Mouse (Mus musculus) adrenal gland, postnatal 36 days (tissue): ENCODE results near the gene Dnaic2. TPM values are rescaled to one million over a fixed set of nuclear protein-coding genes. Genes with fewer than 3 reads are reported as not detected.
A peak's percentile ranks its signal among the peaks of the same experiment; 100 is the strongest.

Experiments
- DNase-seq, 2 experiments: peaks; one replicate each; pipeline ENCODE4 v3.0.0; 2021; ENCODE audit warnings: mixed read lengths in 1 of 2
- total RNA-seq, 2 experiments: library from RNA; stranded (reverse); gene quantifications; 2 replicates each; pipeline ENCODE4 v1.2.3; 2021

The Dnaic2 gene
- total RNA-seq, 2 experiments from 2014 or later, result 0.23 to 0.36 TPM

GRCm38 (mm10) chr11:114747564-114748138 lies 20.4 kb downstream of the Dnaic2 start:
- no peak for DNase-seq

- peak; percentile 82 to 87 for DNase-seq
Observed at GRCm38 (mm10) chr11:114764820-114765818, 37.9 kb downstream of the Dnaic2 start, which contains the start of gene Kif19a. TSS of gene Kif19a (plus strand) at chr11:114765388.

- DNase-seq, result no peak
Observed at GRCm38 (mm10) chr11:114769911-114770310, 42.7 kb downstream of the Dnaic2 start.

- no peak for DNase-seq
Observed at GRCm38 (mm10) chr11:114771896-114772295, 44.7 kb downstream of the Dnaic2 start.

- DNase-seq, result peak; percentile 5 to 18
Observed at GRCm38 (mm10) chr11:114780076-114780475, 52.9 kb downstream of the Dnaic2 start.

- DNase-seq, result no peak
Observed at GRCm38 (mm10) chr11:114785892-114786291, 58.7 kb downstream of the Dnaic2 start.

- DNase-seq, result peak; percentile 32 to 43
Observed at GRCm38 (mm10) chr11:114786326-114786725, 59.1 kb downstream of the Dnaic2 start.

- no peak for DNase-seq
Observed at GRCm38 (mm10) chr11:114787611-114788010, 60.4 kb downstream of the Dnaic2 start.

GRCm38 (mm10) chr11:114789061-114789714 lies 62.0 kb downstream of the Dnaic2 start:
- DNase-seq, result peak; percentile 85 to 92

- DNase-seq, result peak in 1 of 2 experiments; percentile 12
Observed at GRCm38 (mm10) chr11:114789716-114790115, 62.5 kb downstream of the Dnaic2 start.

- DNase-seq, result no peak
Observed at GRCm38 (mm10) chr11:114790171-114790570, 63.0 kb downstream of the Dnaic2 start.

- no peak for DNase-seq
Observed at GRCm38 (mm10) chr11:114790841-114791240, 63.6 kb downstream of the Dnaic2 start.

GRCm38 (mm10) chr11:114791351-114791889 lies 64.2 kb downstream of the Dnaic2 start:
- DNase-seq, result no peak

GRCm38 (mm10) chr11:114791891-114792411 lies 64.7 kb downstream of the Dnaic2 start:
- peak in 1 of 2 experiments; percentile 11 for DNase-seq

- DNase-seq, result no peak
Observed at GRCm38 (mm10) chr11:114792931-114793494, 65.8 kb downstream of the Dnaic2 start.

- no peak for DNase-seq
Observed at GRCm38 (mm10) chr11:114793868-114794545, 66.8 kb downstream of the Dnaic2 start.

- DNase-seq, result no peak
Observed at GRCm38 (mm10) chr11:114794691-114795090, 67.5 kb downstream of the Dnaic2 start.

- peak; percentile 35 to 66 for DNase-seq
Observed at GRCm38 (mm10) chr11:114795231-114795746, 68.1 kb downstream of the Dnaic2 start.

- DNase-seq, result no peak
Observed at GRCm38 (mm10) chr11:114795848-114796322, 68.7 kb downstream of the Dnaic2 start, which contains the start of gene Btbd17. TSS of gene Btbd17 (minus strand) at chr11:114795945.

GRCm38 (mm10) chr11:114797176-114797575 lies 70.0 kb downstream of the Dnaic2 start:
- DNase-seq, result no peak
